In genomic region chr12:104886104-104886503, GRCm38 (mm10) we compare ENCODE assay signal across 21 mouse cellular contexts. TPM values are rescaled to one million over a fixed set of nuclear protein-coding genes. Genes with fewer than 3 reads are reported as not detected.
"Had no signal": no experiment of that assay in that cellular context is flagged by ENCODE, and none has a peak within 500 bp of the region (broad histone marks: within the 10 kb centered on the region; RNA-seq: fewer than 3 reads in every experiment).

No protein-coding gene starts in this region.

- ATAC-seq: liver, postnatal 0 days; midbrain, embryonic 16.5 days had no signal

- DNase-seq: liver, postnatal 0 days; lung, adult 2 months; lung, postnatal 10 days; lung, postnatal 4 days; midbrain, embryonic 14.5 days; retina, postnatal 1 day; right cerebral cortex, adult 18-20 months; right cerebral cortex, postnatal 14 days; right cerebral cortex, postnatal 4 days; spleen, adult 18-20 months; thymus, adult 18-20 months; thymus, postnatal 14 days; thymus, postnatal 36 days had no signal

- H3K4me3 ChIP-seq: lung, embryonic 15.5 days; midbrain, embryonic 10.5 days; midbrain, embryonic 12.5 days; myocyte; neural tube, embryonic 13.5 days; neural tube, embryonic 15.5 days had no signal

- H3K27ac ChIP-seq: lung, embryonic 15.5 days; midbrain, embryonic 10.5 days; midbrain, embryonic 12.5 days; neural tube, embryonic 13.5 days; neural tube, embryonic 15.5 days had no signal

RNA-seq across cellular contexts. Expression of gene Clmn, which starts 21.2 kb away (rescaled TPM):
- total RNA-seq: megakaryocyte-erythroid progenitor cell, adult 5-6 weeks had no signal
